Mouse (Mus musculus): ENCODE data around the gene Lpp.

Lpp gene

DNA sequence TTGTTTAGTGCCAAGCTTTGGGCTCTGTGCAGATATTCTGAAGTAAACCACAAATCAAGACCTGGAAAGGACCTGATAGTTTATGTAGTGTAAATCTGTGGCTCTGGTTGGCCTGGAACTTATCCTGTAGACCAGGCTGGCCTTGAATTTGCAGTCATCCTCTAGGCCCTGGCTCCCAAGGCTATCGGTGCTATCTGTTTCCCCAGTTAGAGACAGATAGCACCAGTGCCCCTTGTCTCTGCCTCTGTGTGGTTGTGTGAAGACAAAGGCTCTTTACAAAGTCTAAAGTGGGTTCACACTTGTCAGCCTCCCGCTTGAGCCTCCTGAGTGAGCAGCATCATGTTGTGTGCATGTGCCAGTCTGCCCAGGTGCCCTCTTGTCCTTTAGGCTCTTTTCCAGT is 104.1 kb downstream of the Lpp start:
- no peak for DNase-seq (ENCODE audit: low read depth in 1 of 2, low spot score in 2 of 2)

GRCm38 (mm10) chr16:24498103-24498659 is 104.9 kb downstream of the Lpp start:
- no peak for DNase-seq (ENCODE audit: low read depth in 1 of 2, low spot score in 2 of 2)

- no peak for DNase-seq (ENCODE audit: low read depth in 1 of 2, low spot score in 2 of 2)
Observed at GRCm38 (mm10) chr16:24501197-24501596, 107.9 kb downstream of the Lpp start.

GRCm38 (mm10) chr16:24501628-24502294 is 108.5 kb downstream of the Lpp start:
- DNase-seq (ENCODE audit: low read depth in 1 of 2, low spot score in 2 of 2) = no peak

DNA sequence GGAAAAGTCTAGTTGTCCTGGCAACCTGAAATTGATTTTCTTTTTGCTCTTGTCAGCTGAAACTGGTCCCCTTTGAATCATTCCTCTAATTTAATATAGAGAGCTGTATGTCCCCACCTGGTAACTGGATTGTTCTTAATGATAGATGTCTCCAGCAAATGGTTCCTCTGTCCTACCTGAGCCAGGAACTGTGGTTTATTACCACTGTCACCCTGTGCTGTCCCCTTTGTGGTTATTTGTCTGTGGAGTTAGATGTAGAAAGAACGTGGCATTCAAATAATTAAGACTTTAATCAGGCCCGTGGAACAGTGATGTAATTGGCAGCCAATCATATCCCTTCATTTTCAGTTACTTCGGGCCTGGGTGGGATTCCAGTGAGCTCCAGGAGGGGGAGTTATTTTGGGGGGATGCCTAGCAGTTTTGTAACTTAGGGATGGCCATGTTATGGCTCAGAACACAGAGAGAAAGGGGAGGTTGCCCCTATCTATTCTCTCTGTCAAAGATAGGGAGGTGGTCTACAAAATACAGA is 109.1 kb downstream of the Lpp start:
- no peak for DNase-seq (ENCODE audit: low read depth in 1 of 2, low spot score in 2 of 2)

- no peak for DNase-seq (ENCODE audit: low read depth in 1 of 2, low spot score in 2 of 2)
Observed at GRCm38 (mm10) chr16:24504838-24505605, 111.7 kb downstream of the Lpp start.

- no peak for DNase-seq (ENCODE audit: low read depth in 1 of 2, low spot score in 2 of 2)
Observed at GRCm38 (mm10) chr16:24506237-24506636, 112.9 kb downstream of the Lpp start.

DNA sequence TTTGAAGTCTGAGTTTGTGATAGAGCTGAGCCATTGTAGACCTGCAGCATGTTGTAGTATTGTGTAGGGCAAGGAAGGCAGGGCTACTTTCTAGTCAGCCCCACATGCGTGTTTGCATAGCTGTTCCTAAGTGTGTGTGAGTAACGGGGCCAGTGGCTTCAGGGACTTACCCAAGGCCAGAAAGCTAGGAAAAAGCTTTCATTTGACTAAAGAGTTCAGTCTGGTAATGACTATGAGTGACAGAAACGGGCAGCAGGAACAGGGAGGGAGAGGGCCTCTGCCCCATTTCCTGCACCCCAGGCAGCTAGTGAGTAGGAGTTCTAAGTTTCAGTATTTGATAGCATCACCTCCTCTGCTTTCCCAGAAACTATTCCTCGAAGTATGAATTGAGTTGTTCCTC is 113.4 kb downstream of the Lpp start:
- DNase-seq (ENCODE audit: low read depth in 1 of 2, low spot score in 2 of 2) = no peak

DNA sequence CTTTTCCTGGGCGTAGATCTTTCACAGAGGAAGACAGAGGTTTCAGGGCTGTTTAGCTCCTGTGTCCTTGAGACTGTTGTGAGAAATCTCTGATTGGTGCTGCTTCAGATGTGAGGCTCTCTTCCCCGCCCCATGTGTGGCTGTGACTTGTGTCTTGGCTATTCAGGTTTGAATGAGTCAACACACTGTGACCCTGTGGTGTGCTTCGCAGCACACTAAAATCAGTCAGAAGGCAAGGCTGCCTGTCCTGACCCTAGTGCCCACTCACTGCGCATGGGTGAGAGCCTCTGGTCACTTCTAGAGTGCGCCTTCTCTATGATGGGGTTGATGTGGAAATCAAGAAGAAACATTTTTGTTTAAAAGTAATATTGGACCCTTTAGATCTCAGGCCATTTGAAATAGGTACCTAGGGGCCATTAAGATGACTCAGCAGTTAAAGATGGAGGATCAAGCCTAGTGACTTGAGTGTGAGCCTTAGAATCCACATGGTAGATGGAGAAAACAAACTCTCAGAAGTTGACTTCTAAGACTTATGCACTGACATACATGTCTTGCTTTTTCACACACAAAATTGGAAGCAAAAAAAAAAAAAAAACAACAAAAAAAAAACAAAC is 114.7 kb downstream of the Lpp start:
- DNase-seq (ENCODE audit: low read depth in 1 of 2, low spot score in 2 of 2) = no peak

DNA sequence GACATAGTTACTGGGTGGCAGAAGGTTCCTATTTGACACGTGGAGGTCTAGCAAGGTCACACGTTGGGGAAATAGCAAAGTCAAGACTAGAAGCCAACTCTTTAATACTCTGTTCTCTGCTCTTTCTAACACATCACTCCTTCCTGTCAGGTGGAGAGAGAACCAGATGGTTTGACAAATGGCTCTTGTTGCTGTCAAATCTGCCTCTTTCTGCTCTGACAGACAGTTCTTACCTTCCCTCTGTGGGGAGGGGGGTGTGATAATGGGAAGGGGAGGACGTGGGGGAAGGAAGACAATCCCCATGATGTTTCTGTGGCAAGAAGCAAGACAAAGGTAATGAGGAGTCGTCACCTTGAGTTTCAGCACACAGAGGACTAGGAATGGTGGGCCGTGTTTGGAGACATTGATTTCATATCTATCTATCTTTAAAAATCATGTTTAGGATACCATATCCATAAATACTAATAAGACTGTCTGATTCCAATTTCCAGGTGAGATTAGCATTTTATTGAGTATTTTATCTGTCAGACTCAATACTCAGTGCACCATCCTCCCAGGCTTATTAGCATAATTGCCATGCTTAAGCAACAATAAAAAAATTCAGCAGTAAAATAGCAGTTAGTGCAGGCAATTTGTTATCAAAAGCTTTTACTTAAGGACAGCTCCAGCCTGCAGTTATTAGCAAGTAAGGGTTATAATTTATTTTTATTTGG is 115.9 kb downstream of the Lpp start:
- DNase-seq (ENCODE audit: low read depth in 1 of 2, low spot score in 2 of 2) = no peak

- DNase-seq (ENCODE audit: low read depth in 1 of 2, low spot score in 2 of 2) = no peak
Observed at GRCm38 (mm10) chr16:24509813-24510166, 116.5 kb downstream of the Lpp start.

DNA sequence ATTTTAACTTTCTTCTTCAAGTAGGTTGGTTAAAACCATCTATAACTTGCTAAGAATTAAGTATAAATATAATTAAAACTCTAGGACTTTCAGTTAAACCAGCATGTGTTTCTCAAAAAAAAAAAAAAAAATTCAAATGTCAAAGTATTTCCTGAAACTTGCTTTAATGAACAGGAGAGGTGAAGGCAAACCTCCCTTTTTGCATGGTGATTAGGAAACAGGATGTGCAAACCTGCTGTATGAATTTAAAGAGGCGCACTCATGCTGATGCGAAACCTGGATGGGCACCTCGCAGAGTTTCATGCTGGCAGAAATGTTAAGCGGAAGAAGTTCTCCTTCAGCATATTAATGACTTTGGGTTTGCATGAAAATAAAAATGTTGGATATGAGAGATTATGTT is 119.9 kb downstream of the Lpp start:
- no peak for DNase-seq (ENCODE audit: low read depth in 1 of 2, low spot score in 2 of 2)

GRCm38 (mm10) chr16:24514802-24515727 is 121.8 kb downstream of the Lpp start:
- no peak for DNase-seq (ENCODE audit: low read depth in 1 of 2, low spot score in 2 of 2)

DNA sequence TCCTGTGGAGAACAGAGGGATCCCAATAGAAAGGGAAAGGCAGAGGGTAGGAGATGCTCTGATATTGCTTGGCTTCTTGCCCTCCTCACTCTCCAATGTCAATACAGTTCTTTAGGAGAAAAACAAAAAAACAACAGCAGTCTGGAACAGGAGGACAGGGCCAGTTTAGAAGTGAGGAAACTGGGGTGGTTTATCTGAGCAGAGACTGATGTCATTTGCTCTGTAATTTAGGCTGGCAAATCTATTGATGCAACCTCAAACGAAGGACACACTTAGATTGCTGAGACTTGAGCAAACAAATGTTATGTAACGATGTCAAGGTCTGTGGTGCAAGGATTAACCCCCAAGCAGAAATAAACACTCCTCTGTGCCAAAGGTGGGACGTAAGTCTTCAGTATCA is 123.7 kb downstream of the Lpp start:
- no peak for DNase-seq (ENCODE audit: low read depth in 1 of 2, low spot score in 2 of 2)

- peak; percentile 72 to 75 for DNase-seq (ENCODE audit: low read depth in 1 of 2, low spot score in 2 of 2)
Observed at GRCm38 (mm10) chr16:24517501-24518042, 124.3 kb downstream of the Lpp start.

DNA sequence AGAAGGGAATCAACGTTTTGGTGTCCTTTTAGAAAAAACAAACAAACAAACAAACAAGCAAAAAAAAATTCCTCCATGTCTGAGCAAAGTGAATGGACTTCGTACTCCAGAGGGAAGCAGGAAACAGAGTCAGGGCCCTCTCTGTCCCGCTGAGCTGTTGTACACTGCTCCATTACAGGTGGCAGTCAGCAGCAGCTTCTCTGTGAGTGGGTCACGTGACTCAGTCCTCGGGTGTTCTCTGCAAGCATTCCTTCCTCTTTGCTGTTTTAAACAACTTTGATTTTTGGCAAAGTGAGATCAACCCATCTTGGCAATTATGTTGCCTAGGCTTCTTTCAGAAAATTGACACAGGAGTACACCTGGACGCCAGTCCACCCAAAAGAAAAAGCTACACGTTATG is 125.5 kb downstream of the Lpp start:
- no peak for DNase-seq (ENCODE audit: low read depth in 1 of 2, low spot score in 2 of 2)

GRCm38 (mm10) chr16:24527219-24527618 is 133.9 kb downstream of the Lpp start:
- no peak for DNase-seq (ENCODE audit: low read depth in 1 of 2, low spot score in 2 of 2)

- DNase-seq (ENCODE audit: low read depth in 1 of 2, low spot score in 2 of 2) = no peak
Observed at GRCm38 (mm10) chr16:24531681-24532080, 138.4 kb downstream of the Lpp start.

DNA sequence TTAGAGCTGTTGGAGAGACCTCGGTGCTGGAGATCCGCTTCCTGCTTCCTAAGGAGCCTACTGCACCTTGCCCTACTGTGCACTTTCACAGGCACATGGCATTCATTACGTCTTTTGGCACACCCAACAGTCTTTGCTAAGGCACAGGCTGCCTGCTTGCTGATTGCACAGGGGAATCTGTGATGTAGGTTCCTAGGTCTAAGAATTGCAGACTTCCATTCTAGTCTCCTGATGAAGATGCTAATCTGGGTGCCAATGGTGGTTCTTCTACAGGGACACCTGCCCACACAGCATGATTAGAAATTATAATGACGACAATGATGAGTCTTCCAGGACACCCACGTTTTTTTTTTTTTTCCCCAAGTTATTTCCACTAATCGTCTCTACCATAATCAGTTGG is 141.9 kb downstream of the Lpp start:
- DNase-seq (ENCODE audit: low read depth in 1 of 2, low spot score in 2 of 2) = no peak

- DNase-seq (ENCODE audit: low read depth in 1 of 2, low spot score in 2 of 2) = no peak
Observed at GRCm38 (mm10) chr16:24536261-24536660, 143.0 kb downstream of the Lpp start.

Measured in monocyte, adult 2 months (primary cell).